8 mouse cellular contexts compared by ENCODE assay signal in the genomic region with DNA sequence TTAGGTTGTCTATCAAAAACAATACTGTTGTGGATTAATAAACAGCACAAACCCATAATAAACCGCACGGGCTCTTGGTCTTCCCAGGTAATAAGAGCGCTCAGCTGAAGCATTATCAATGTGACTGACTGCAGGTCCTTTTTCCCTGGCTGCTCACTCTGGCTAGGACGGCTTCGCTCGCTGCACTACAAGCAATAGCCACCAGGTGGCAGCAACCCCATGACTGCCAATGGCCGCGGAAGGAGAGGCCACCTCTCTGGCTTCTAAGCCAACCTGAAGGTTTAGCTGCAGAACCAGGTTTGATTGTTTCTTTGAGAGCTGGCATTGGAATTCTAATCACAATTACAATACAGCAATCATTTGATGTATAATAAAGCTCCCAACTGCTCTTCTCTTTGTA. TPM values are rescaled to one million over a fixed set of nuclear protein-coding genes. Genes with fewer than 3 reads are reported as not detected.
DNase-seq lines count a peak whose midpoint lies in the region; ATAC-seq and TF ChIP-seq lines count a peak whose summit lies in the region.

No protein-coding gene starts in this region.

- peak; percentile 84 for DNase-seq in liver
- DNase-seq in cerebellum, postnatal 25 days: peak; percentile 85 to 89
- peak; percentile 80 for DNase-seq in gastrocnemius, postnatal 10 days
- DNase-seq in kidney, adult 18-20 months: peak; percentile 83
- DNase-seq in limb, embryonic 10.5 days (ENCODE audit: low spot score): peak; percentile 91
- peak; percentile 84 for DNase-seq in midbrain, postnatal 0 days (ENCODE audit: low spot score)
- DNase-seq in spleen, postnatal 36 days (ENCODE audit: low spot score in 2 of 2): peak; percentile 33 to 35

- no peaks in the 10 kb centered on the region for H3K36me3 ChIP-seq in liver, embryonic 12.5 days
- H3K36me3 ChIP-seq in limb, embryonic 10.5 days: no peaks in the 10 kb centered on the region
- no peaks in the 10 kb centered on the region for H3K36me3 ChIP-seq in midbrain, postnatal 0 days (ENCODE audit: insufficient read depth, low read length)

- no peak overlapping the region for H3K4me3 ChIP-seq in liver, embryonic 12.5 days
- no peak overlapping the region for H3K4me3 ChIP-seq in limb, embryonic 10.5 days
- no peak overlapping the region for H3K4me3 ChIP-seq in midbrain, postnatal 0 days (ENCODE audit: low read depth, low read length)

- no peaks in the 10 kb centered on the region for H3K27me3 ChIP-seq in liver, embryonic 12.5 days (replicated peaks)
- no peaks in the 10 kb centered on the region for H3K27me3 ChIP-seq in limb, embryonic 10.5 days (ENCODE audit: low read depth, poor library complexity, severe bottlenecking)
- no peaks in the 10 kb centered on the region for H3K27me3 ChIP-seq in midbrain, postnatal 0 days (ENCODE audit: insufficient read depth, low read length)

- no peak overlapping the region for H3K9ac ChIP-seq in liver, embryonic 12.5 days
- no peak overlapping the region for H3K9ac ChIP-seq in midbrain, postnatal 0 days (replicated peaks; ENCODE audit: low read length, poor library complexity, severe bottlenecking)

- peak; percentile 99 for TF ChIP-seq CTCF in midbrain, postnatal 0 days (IDR thresholded peaks at IDR 0.05)

- no peak for ATAC-seq in liver, embryonic 12.5 days
- peak; percentile 66 for ATAC-seq in midbrain, postnatal 0 days (ENCODE audit: low FRiP score)

- H3K9me3 ChIP-seq in liver, embryonic 12.5 days (replicated peaks): no peaks in the 10 kb centered on the region
- no peaks in the 10 kb centered on the region for H3K9me3 ChIP-seq in limb, embryonic 10.5 days (replicated peaks)
- H3K9me3 ChIP-seq in midbrain, postnatal 0 days (ENCODE audit: low read length): no peaks in the 10 kb centered on the region

- WGBS in liver, embryonic 12.5 days (ENCODE audit: insufficient replicate concordance): 5% methylated on average over 8 of the region's 8 CpGs
- WGBS in limb, embryonic 10.5 days: 16% methylated on average over 8 of the region's 8 CpGs
- 6% methylated on average over 8 of the region's 8 CpGs for WGBS in midbrain, postnatal 0 days

- H3K4me2 ChIP-seq in liver, embryonic 12.5 days: no peak overlapping the region
- H3K4me2 ChIP-seq in midbrain, postnatal 0 days (ENCODE audit: low read depth, low read length, poor library complexity, severe bottlenecking): no peak overlapping the region

- peaks cover 7% of the 10 kb centered on the region; the same call in 1 of the 2 replicates for H3K4me1 ChIP-seq in liver, embryonic 12.5 days
- no peaks in the 10 kb centered on the region for H3K4me1 ChIP-seq in limb, embryonic 10.5 days
- H3K4me1 ChIP-seq in midbrain, postnatal 0 days (ENCODE audit: insufficient read depth, low read length): no peaks in the 10 kb centered on the region

- H3K27ac ChIP-seq in liver, embryonic 12.5 days: no peak overlapping the region
- no peak overlapping the region for H3K27ac ChIP-seq in limb, embryonic 10.5 days
- H3K27ac ChIP-seq in midbrain, postnatal 0 days (ENCODE audit: low read depth, low read length): no peak overlapping the region

RNA-seq across cellular contexts. Expression of a gene that starts 37.8 kb away (rescaled TPM):
- polyA plus RNA-seq in liver, embryonic 12.5 days (2016; fragmentation: Nextera tagmentation; extraction: Ambion mirVana): 0.97 and 1.1 TPM in 2 replicates
- total RNA-seq in gastrocnemius, postnatal 10 days (2021): 1 to 10 TPM; 3.0 to 4.1 TPM
- polyA plus RNA-seq in limb, embryonic 10.5 days (2016; fragmentation: Nextera tagmentation; extraction: Ambion mirVana): 0.15 and 0.48 TPM in 2 replicates
- 6.3 and 6.9 TPM in 2 replicates for total RNA-seq in midbrain, postnatal 0 days (2014; rRNA removed)
- 1.5 and 2.2 TPM in 2 replicates for polyA plus RNA-seq in midbrain, postnatal 0 days (2015; fragmentation: Nextera tagmentation; extraction: Ambion mirVana)

RNA-seq across cellular contexts. Expression of a gene that starts 56.0 kb away (rescaled TPM):
- polyA plus RNA-seq in liver, embryonic 12.5 days (2016; fragmentation: Nextera tagmentation; extraction: Ambion mirVana): 42.0 and 43.0 TPM in 2 replicates
- 10 to 100 TPM; 54.5 to 62.8 TPM for total RNA-seq in gastrocnemius, postnatal 10 days (2021)
- polyA plus RNA-seq in limb, embryonic 10.5 days (2016; fragmentation: Nextera tagmentation; extraction: Ambion mirVana): 83.3 and 95.3 TPM in 2 replicates
- total RNA-seq in midbrain, postnatal 0 days (2014; rRNA removed): 149 and 195 TPM in 2 replicates
- polyA plus RNA-seq in midbrain, postnatal 0 days (2015; fragmentation: Nextera tagmentation; extraction: Ambion mirVana): 194 and 205 TPM in 2 replicates

Comparison
In these comparisons a context has a peak if more than half of its experiments do, and no peak if none do; other contexts are left out.
1. DNase-seq: peak in every context shown above with its lines; median percentile 91 in limb, embryonic 10.5 days; 87 in cerebellum, postnatal 25 days; 84 in liver; 84 in midbrain, postnatal 0 days; 83 in kidney, adult 18-20 months; 80 in gastrocnemius, postnatal 10 days; 34 in spleen, postnatal 36 days.